Mouse (Mus musculus): ENCODE data around the gene Fam24b. TPM values are rescaled to one million over a fixed set of nuclear protein-coding genes. Genes with fewer than 3 reads are reported as not detected.

Gene Fam24b
- total RNA-seq, 2 experiments from 2014 or later = not detected

Other genes starting within 250 kb of the Fam24b start
- gene 4933402N03Rik, start 183.2 kb downstream of the Fam24b start, total RNA-seq (2021) = not detected
- gene 5430419D17Rik, start 155.1 kb downstream of the Fam24b start, total RNA-seq (2021) = not detected
- not detected for gene Cuzd1, start 7.2 kb downstream of the Fam24b start, total RNA-seq (2021)
- gene Fam24a, start 4.3 kb upstream of the Fam24b start, total RNA-seq (2021) = not detected
- gene 2310057M21Rik, start 33.2 kb upstream of the Fam24b start, total RNA-seq (2021) = 10 to 100 TPM; 14.2 to 15.0 TPM
- 10 to 100 TPM; 30.1 to 36.2 TPM for gene Pstk, start 41.6 kb upstream of the Fam24b start, total RNA-seq (2021)
- gene Ikzf5, start 81.0 kb upstream of the Fam24b start, total RNA-seq (2021) = 10 to 100 TPM; 23.1 to 23.5 TPM
- gene Acadsb, start 81.1 kb upstream of the Fam24b start, total RNA-seq (2021) = 10 to 100 TPM; 72.8 to 75.2 TPM
- not detected for gene Hmx3, start 213.4 kb upstream of the Fam24b start, total RNA-seq (2021)
- not detected for gene Hmx2, start 219.3 kb upstream of the Fam24b start, total RNA-seq (2021)
- gene Bub3, start 230.7 kb upstream of the Fam24b start, total RNA-seq (2021) = 10 to 100 TPM; 37.3 to 37.9 TPM

Measured in gastrocnemius, postnatal 10 days (tissue).